Mouse (Mus musculus) effector memory CD4-positive, alpha-beta T cell, adult 7 months (primary cell): ENCODE measurements around the gene Tmem231. TPM values are rescaled to one million over a fixed set of nuclear protein-coding genes. Genes with fewer than 3 reads are reported as not detected.

ENCODE experiments used
- polyA plus RNA-seq: library from polyadenylated mRNA; unstranded; fragments of 100-300 nt; shearing (Covaris generic); gene quantifications from one replicate; pipeline ENCODE4 v1.2.1, GENCODE M21; 2017

Tmem231 gene
- 0.99 TPM for polyA plus RNA-seq

GRCm38 (mm10) chr8:111933348-111934076 is at the start of gene Tmem231:
TSS of gene Tmem231 (minus strand) at chr8:111933881.

GRCm38 (mm10) chr8:111940171-111941100 is 6.8 kb upstream of the Tmem231 start, which contains the start of gene Gabarapl2:
TSS of gene Gabarapl2 (plus strand) at chr8:111940703.

GRCm38 (mm10) chr8:111909621-111910450 is 23.8 kb downstream of the Tmem231 start, which contains the start of gene Chst5:
TSS of gene Chst5 (minus strand) at chr8:111910447.

DNA sequence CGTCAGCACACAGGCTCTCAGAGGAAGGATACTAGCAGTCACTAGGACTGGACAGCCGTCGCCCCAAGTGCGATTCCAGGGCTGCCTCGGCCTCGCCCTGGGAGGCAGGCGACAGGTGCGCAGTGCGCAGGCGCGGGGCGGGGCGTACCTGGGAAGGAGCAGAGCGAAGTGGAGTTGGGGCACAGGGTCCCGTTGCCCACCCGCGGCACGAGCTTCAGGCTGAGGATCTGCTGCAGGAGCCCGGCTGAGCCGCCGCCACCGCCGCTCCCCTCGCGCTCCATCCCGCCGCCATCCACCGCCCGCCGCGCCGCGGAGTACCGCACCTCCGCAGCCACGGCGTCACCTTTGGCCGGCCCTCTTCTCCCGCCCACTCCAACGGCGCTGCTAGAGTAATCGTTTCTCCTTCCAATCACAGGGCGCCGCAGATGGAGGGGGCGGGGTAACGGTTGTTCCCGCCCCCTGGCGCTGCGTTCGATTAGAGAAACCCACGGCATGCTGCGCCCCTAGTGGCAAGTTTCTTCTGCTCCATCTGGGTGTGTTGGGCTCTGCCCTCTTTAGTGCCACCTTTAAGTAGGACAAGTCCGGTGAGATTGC is 57.2 kb downstream of the Tmem231 start, which contains the start of gene Tmem170:
Tmem170 (minus strand) TSS at position 396 of the 594 bp plus-strand sequence.

Other genes with a start within 250 kb of the Tmem231 start
- not detected for gene Ctrb1, start 242.9 kb downstream of the Tmem231 start, polyA plus RNA-seq
- 0.29 TPM for gene Bcar1, start 190.1 kb downstream of the Tmem231 start, polyA plus RNA-seq
- gene Cfdp1, start 79.6 kb downstream of the Tmem231 start, polyA plus RNA-seq = 60.3 TPM
- 1.2 TPM for gene Tmem170, start 57.1 kb downstream of the Tmem231 start, polyA plus RNA-seq
- 0.17 TPM for gene Chst5, start 23.4 kb downstream of the Tmem231 start, polyA plus RNA-seq
- 327 TPM for gene Gabarapl2, start 6.8 kb upstream of the Tmem231 start, polyA plus RNA-seq
- 4.1 TPM for gene Adat1, start 58.4 kb upstream of the Tmem231 start, polyA plus RNA-seq
- 78.8 TPM for gene Kars, start 77.4 kb upstream of the Tmem231 start, polyA plus RNA-seq
- gene Terf2ip, start 77.5 kb upstream of the Tmem231 start, polyA plus RNA-seq = 17.3 TPM
- 2.4 TPM for gene Gm6793, start 81.2 kb upstream of the Tmem231 start, polyA plus RNA-seq